Mouse (Mus musculus) CH12.LX (cell line): ENCODE data around the gene 1700020N01Rik. TPM values are rescaled to one million over a fixed set of nuclear protein-coding genes. Genes with fewer than 3 reads are reported as not detected.

Source experiments
- DNase-seq: peaks from one replicate; pipeline ENCODE4 v3.0.0-alpha.2; 2013; ENCODE audit errors: extremely low read depth
- H3K27ac ChIP-seq: 2 replicates; pipeline ENCODE4 v1.5.1; 2012; ENCODE audit warnings: low read depth, mild to moderate bottlenecking, control low read depth, moderate library complexity; ENCODE audit not compliant: insufficient read depth
- H3K27me3 ChIP-seq: replicated peaks from 2 replicates; pipeline ENCODE3; 2012; ENCODE audit warnings: inconsistent platforms
- H3K36me3 ChIP-seq, 2 experiments: replicated peaks in 1 of 2; 2 replicates each; pipeline versions ENCODE3 to v1.6.1; 2012; ENCODE audit warnings: inconsistent platforms in 1 of 2, low read length in 1 of 2, mild to moderate bottlenecking in 1 of 2, mixed read lengths in 1 of 2, moderate library complexity in 1 of 2; ENCODE audit not compliant: control insufficient read depth in 1 of 2, insufficient read depth in 1 of 2
- H3K4me1 ChIP-seq, 2 experiments: 2 replicates each; pipeline ENCODE4 v1.6.1; 2012; ENCODE audit warnings: inconsistent platforms in 1 of 2, moderate library complexity in 1 of 2; ENCODE audit not compliant: insufficient read depth in 2 of 2, control insufficient read depth in 1 of 2
- H3K4me2 ChIP-seq: 2 replicates; pipeline ENCODE4 v1.6.1; 2012; ENCODE audit warnings: low read depth, mild to moderate bottlenecking, control low read depth; ENCODE audit not compliant: poor library complexity, insufficient read depth, severe bottlenecking
- H3K4me3 ChIP-seq, 3 experiments: fragments of 150-350 bp in 1 of 3; sonication (generic) in 1 of 3; replicated peaks in 1 of 3; 2 replicates each; pipeline versions ENCODE3 to v1.5.1; 2011 to 2012; ENCODE audit warnings: low read depth in 2 of 3, low read length in 2 of 3, mild to moderate bottlenecking in 2 of 3, moderate library complexity in 2 of 3, control low read depth in 1 of 3, improper control_type of control experiment in 1 of 3, inconsistent platforms in 1 of 3, mixed read lengths in 1 of 3; ENCODE audit not compliant: poor library complexity in 1 of 3
- H3K79me2 ChIP-seq: replicated peaks from 2 replicates; pipeline ENCODE4 v1.6.1; 2012; ENCODE audit warnings: mild to moderate bottlenecking, moderate library complexity; ENCODE audit not compliant: control insufficient read depth, poor library complexity, insufficient read depth, severe bottlenecking; ENCODE audit errors: extremely low read depth
- H3K9ac ChIP-seq: 2 replicates; pipeline ENCODE4 v1.6.1; 2012; ENCODE audit warnings: low read depth, mild to moderate bottlenecking, control low read depth, moderate library complexity; ENCODE audit not compliant: insufficient read depth
- H3K9me3 ChIP-seq: replicated peaks from 2 replicates; pipeline ENCODE3; 2012; ENCODE audit warnings: low read length, inconsistent platforms, mixed read lengths
- BHLHE40 ChIP-seq: IDR thresholded peaks from 2 replicates; pipeline ENCODE4 v1.6.1; 2011; ENCODE audit warnings: mild to moderate bottlenecking, low read depth, low read length, improper control_type of control experiment
- CHD1 ChIP-seq: IDR thresholded peaks from 2 replicates; pipeline ENCODE4 v1.6.1; 2012; ENCODE audit warnings: low read depth, low read length, improper control_type of control experiment, inconsistent platforms
- CTCF ChIP-seq, 2 experiments: IDR thresholded peaks in 1 of 2; conservative IDR thresholded peaks in 1 of 2; 2 replicates each; pipeline ENCODE4 v1.5.1; 2011 to 2012; ENCODE audit warnings: low read depth in 2 of 2, low read length in 2 of 2, improper control_type of control experiment in 1 of 2, inconsistent platforms in 1 of 2, mild to moderate bottlenecking in 1 of 2, moderate library complexity in 1 of 2
- EP300 ChIP-seq: IDR thresholded peaks from 2 replicates; pipeline ENCODE4 v1.6.1; 2011; ENCODE audit warnings: low read length, improper control_type of control experiment
- ETS1 ChIP-seq: conservative IDR thresholded peaks from 2 replicates; pipeline ENCODE4 v1.6.1; 2012; ENCODE audit warnings: low read depth, mild to moderate bottlenecking, inconsistent platforms, low read length, improper control_type of control experiment, moderate library complexity
- GABPA ChIP-seq: IDR thresholded peaks from 2 replicates; pipeline ENCODE4 v1.6.1; 2012; ENCODE audit warnings: low read depth, low read length, improper control_type of control experiment, inconsistent platforms; ENCODE audit not compliant: insufficient replicate concordance
- HCFC1 ChIP-seq: IDR thresholded peaks from 2 replicates; pipeline ENCODE4 v1.6.1; 2012; ENCODE audit warnings: low read depth, mild to moderate bottlenecking, inconsistent platforms, low read length, improper control_type of control experiment
- IRF4 ChIP-seq: IDR thresholded peaks from 2 replicates; pipeline ENCODE4 v1.6.1; 2014; ENCODE audit warnings: low read depth, mild to moderate bottlenecking, inconsistent platforms, low read length, improper control_type of control experiment
- JUN ChIP-seq: IDR thresholded peaks from 2 replicates; pipeline ENCODE4 v1.6.1; 2011; ENCODE audit warnings: low read depth, mild to moderate bottlenecking, low read length, improper control_type of control experiment, moderate library complexity; ENCODE audit not compliant: insufficient read depth
- JUND ChIP-seq: conservative IDR thresholded peaks from 2 replicates; pipeline ENCODE4 v1.6.1; 2011; ENCODE audit warnings: low read depth, low read length, improper control_type of control experiment
- MAZ ChIP-seq: IDR thresholded peaks from 2 replicates; pipeline ENCODE4 v1.6.1; 2012; ENCODE audit warnings: low read depth, mild to moderate bottlenecking, inconsistent platforms, low read length, improper control_type of control experiment, moderate library complexity
- MXI1 ChIP-seq: IDR thresholded peaks from 2 replicates; pipeline ENCODE4 v1.6.1; 2011; ENCODE audit warnings: mild to moderate bottlenecking, low read depth, low read length, improper control_type of control experiment
- MYC ChIP-seq: IDR thresholded peaks from 2 replicates; pipeline ENCODE4 v1.6.1; 2011; ENCODE audit warnings: low read depth, mild to moderate bottlenecking, improper control_type of control experiment, low read length
- NRF1 ChIP-seq: IDR thresholded peaks from 2 replicates; pipeline ENCODE4 v1.6.1; 2014; ENCODE audit warnings: low read depth, mild to moderate bottlenecking, inconsistent platforms, low read length, improper control_type of control experiment, moderate library complexity
- POLR2AphosphoS2 ChIP-seq: IDR thresholded peaks from 2 replicates; pipeline ENCODE4 v1.6.1; 2011; ENCODE audit warnings: low read depth, low read length, improper control_type of control experiment
- RAD21 ChIP-seq: IDR thresholded peaks from 2 replicates; pipeline ENCODE4 v1.6.1; 2011; ENCODE audit warnings: low read depth, mild to moderate bottlenecking, low read length, improper control_type of control experiment, moderate library complexity
- RCOR1 ChIP-seq: conservative IDR thresholded peaks from 2 replicates; pipeline ENCODE4 v1.6.1; 2012; ENCODE audit warnings: low read depth, mild to moderate bottlenecking, inconsistent platforms, low read length, improper control_type of control experiment
- SMC3 ChIP-seq: IDR thresholded peaks from 2 replicates; pipeline ENCODE4 v1.6.1; 2011; ENCODE audit warnings: low read depth, low read length, improper control_type of control experiment
- USF1 ChIP-seq: IDR thresholded peaks from 2 replicates; pipeline ENCODE4 v1.6.1; 2014; ENCODE audit warnings: low read depth, mild to moderate bottlenecking, inconsistent platforms, low read length, improper control_type of control experiment
- ZC3H11A ChIP-seq: IDR thresholded peaks from 2 replicates; pipeline ENCODE4 v1.6.1; 2012; ENCODE audit warnings: low read depth, mild to moderate bottlenecking, inconsistent platforms, low read length, improper control_type of control experiment
- ZKSCAN1 ChIP-seq: IDR thresholded peaks from 2 replicates; pipeline ENCODE4 v1.6.1; 2012; ENCODE audit warnings: low read depth, inconsistent platforms, low read length, improper control_type of control experiment, borderline replicate concordance
- ZMIZ1 ChIP-seq: IDR thresholded peaks from 2 replicates; pipeline ENCODE4 v1.6.1; 2012; ENCODE audit warnings: low read depth, mild to moderate bottlenecking, inconsistent platforms, low read length, improper control_type of control experiment
- ZNF384 ChIP-seq: IDR thresholded peaks from 2 replicates; pipeline ENCODE4 v1.6.1; 2012; ENCODE audit warnings: low read depth, low read length, improper control_type of control experiment, inconsistent platforms
- dilution Hi-C: fragments of 300-500 bp; cut with MboI; formaldehyde crosslinking; loops from 2 replicates; pipeline ENCODE4 v1.14.3; 2020; ENCODE audit warnings: low sequenced_read_pairs; ENCODE audit not compliant: extremely low pct_unique_long_range_greater_than_20kb, extremely low pct_ligation_motif_present
- in situ Hi-C: fragments of 300-500 bp; cut with MboI; formaldehyde crosslinking; loops from 3 replicates; pipeline ENCODE4 v1.14.3; 2019; ENCODE audit warnings: low sequenced_read_pairs, low pct_ligation_motif_present, low pct_unique_long_range_greater_than_20kb, mixed read lengths
- polyA plus RNA-seq: library from polyadenylated mRNA; unstranded; fragments of >175 nt; gene quantifications from 2 replicates; pipeline ENCODE4 v1.2.1, GENCODE M21; 2012; ENCODE audit warnings: low read depth; ENCODE audit not compliant: insufficient read length
- total RNA-seq, 2 experiments: library from RNA; depleted of rRNA; stranded (reverse); fragments of 300-350 nt in 1 of 2; fragments of >200 nt in 1 of 2; gene quantifications; 2 replicates each; pipeline ENCODE4 v1.2.3; 2012 to 2014

1700020N01Rik gene
- total and polyA plus RNA-seq, 3 experiments: not detected

- Histone ChIP-seq H3K9ac (no peak overlapping the region), H3K27ac (no peak overlapping the region), H3K4me3 (no peak overlapping the region), H3K4me2 (no peak overlapping the region), H3K9me3 (no peaks in the 10 kb centered on the region), H3K36me3 (no peaks in the 10 kb centered on the region), H3K4me1 (peaks cover 0 to 5% of the 10 kb centered on the region in 2 experiments; a peak in 1 of 4 replicates), H3K27me3 (no peaks in the 10 kb centered on the region), H3K79me2 (no peaks in the 10 kb centered on the region)
- no peak for TF ChIP-seq HCFC1
- no peak for TF ChIP-seq RCOR1
- TF ChIP-seq USF1: no peak
- no peak for TF ChIP-seq GABPA
- no peak for TF ChIP-seq EP300
- no peak for TF ChIP-seq IRF4
- no peak for TF ChIP-seq JUND
- TF ChIP-seq CHD1: no peak
- no peak for TF ChIP-seq BHLHE40
- no peak for TF ChIP-seq ETS1
- no peak for TF ChIP-seq RAD21
- TF ChIP-seq SMC3: no peak
- TF ChIP-seq ZMIZ1: no peak
- no peak for TF ChIP-seq NRF1
- TF ChIP-seq MAZ: no peak
- TF ChIP-seq ZNF384: no peak
- TF ChIP-seq MYC: no peak
- no peak for TF ChIP-seq JUN
- no peak for TF ChIP-seq MXI1
- no peak for DNase-seq
- dilution Hi-C loops (no loop called here), in situ Hi-C loops (no loop called here)
Observed at GRCm38 (mm10) chr10:21573713-21574112, 19.2 kb upstream of the 1700020N01Rik start.

GRCm38 (mm10) chr10:21575806-21576378 lies 17.1 kb upstream of the 1700020N01Rik start:
- Histone ChIP-seq H3K9me3 (no peaks in the 10 kb centered on the region), H3K27me3 (no peaks in the 10 kb centered on the region), H3K27ac (no peak overlapping the region), H3K9ac (no peak overlapping the region), H3K4me2 (no peak overlapping the region)
- TF ChIP-seq CTCF (conservative IDR thresholded peaks at IDR 0.05 in 1 of 2, IDR thresholded peaks at IDR 0.05 in 1 of 2; ENCODE audit: low read depth in 2 of 2, low read length in 2 of 2) (no peak), USF1 (no peak), ZNF384 (no peak), EP300 (no peak), ZC3H11A (no peak), ZKSCAN1 (no peak), POLR2AphosphoS2 (no peak), CHD1 (no peak)
- TF ChIP-seq, all 38 proteins: peak for 0
- Histone ChIP-seq H3K36me3 (no peaks in the 10 kb centered on the region), H3K4me1 (peaks cover 0 to 5% of the 10 kb centered on the region in 2 experiments; a peak in 1 of 4 replicates), H3K79me2 (no peaks in the 10 kb centered on the region), H3K4me3 (no peak overlapping the region)
- dilution Hi-C loops: no loop called here
- DNase-seq: no peak
- in situ Hi-C loops: no loop called here
